Mouse (Mus musculus): ENCODE measurements around the gene AC141477.1. TPM values are rescaled to one million over a fixed set of nuclear protein-coding genes. Genes with fewer than 3 reads are reported as not detected.

AC141477.1 gene
- 10 to 100 TPM; 19.6 to 29.2 TPM for total RNA-seq (2023)

DNA sequence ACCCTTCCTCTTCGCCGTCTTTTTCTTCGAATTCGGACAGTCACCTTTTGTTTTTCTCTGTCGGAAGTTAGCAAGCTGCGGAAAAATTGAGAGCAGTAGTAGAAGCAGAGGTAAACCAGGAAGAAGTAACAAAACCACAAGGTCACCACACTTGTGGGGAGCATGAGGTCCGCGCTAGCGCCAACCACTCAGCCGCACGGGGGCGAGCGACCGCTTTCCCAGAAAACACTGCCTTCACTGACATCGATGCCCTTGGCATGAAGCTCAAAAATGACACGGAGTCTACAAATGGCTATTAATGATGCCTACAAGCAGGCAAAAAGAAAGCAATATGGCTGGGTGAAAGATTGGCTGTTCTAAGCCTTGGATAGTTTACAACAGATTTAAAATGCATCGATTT, at the start of gene AC141477.1:
AC141477.1 (minus strand) TSS at position 164 of the 400 bp plus-strand sequence.

GRCm38 (mm10) chr10:76468203-76469162, 28.2 kb upstream of the AC141477.1 start, which contains the start of the genes Mcm3ap and Ybey:
Mcm3ap (plus strand) TSS chr10:76468927.
Ybey (minus strand) TSS chr10:76469114.

DNA sequence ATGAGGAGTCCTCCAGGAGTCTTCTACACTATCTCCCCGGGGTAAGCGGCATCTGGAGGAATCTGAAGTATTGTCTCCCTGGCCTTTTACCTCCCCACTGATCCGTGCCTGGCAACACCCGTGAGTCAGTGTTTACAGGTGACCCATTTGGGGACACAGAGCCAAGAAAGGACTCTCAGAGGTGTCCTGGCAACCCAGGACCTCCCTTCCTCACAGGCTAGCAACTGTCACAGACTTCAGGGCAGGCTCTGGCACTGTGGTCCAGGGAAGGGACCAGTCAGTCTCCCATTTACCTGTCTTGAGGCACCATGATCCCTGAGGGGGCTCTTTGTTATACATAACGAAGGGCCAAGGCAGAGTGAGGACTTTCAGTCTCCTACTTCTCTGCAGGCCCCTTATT, 8.6 kb upstream of the AC141477.1 start, which contains the start of gene 2610028H24Rik:
2610028H24Rik (plus strand) TSS at position 231 of the 400 bp plus-strand sequence.

GRCm38 (mm10) chr10:76442178-76443088, 2.2 kb upstream of the AC141477.1 start, which contains the start of gene Pcnt:
Pcnt (minus strand) TSS chr10:76442786.

Other genes with a start within 250 kb of the AC141477.1 start
- gene Prmt2, start 202.6 kb downstream of the AC141477.1 start, total RNA-seq (2023): 10 to 100 TPM; 12.0 to 13.2 TPM
- gene S100b, start 186.6 kb downstream of the AC141477.1 start, total RNA-seq (2023): not detected
- gene Dip2a, start 95.2 kb downstream of the AC141477.1 start, total RNA-seq (2023): 1 to 10 TPM; 4.7 to 5.5 TPM
- 10 to 100 TPM; 68.2 to 73.3 TPM for gene Pcnt, start 2.3 kb upstream of the AC141477.1 start, total RNA-seq (2023)
- gene 2610028H24Rik, start 8.6 kb upstream of the AC141477.1 start, total RNA-seq (2023): not detected
- 10 to 100 TPM; 66.1 to 75.6 TPM for gene Mcm3ap, start 28.5 kb upstream of the AC141477.1 start, total RNA-seq (2023)
- gene Ybey, start 28.7 kb upstream of the AC141477.1 start, total RNA-seq (2023): 1 to 10 TPM; 1.5 to 1.9 TPM
- 10 to 100 TPM; 33.6 to 41.8 TPM for gene Lss, start 91.1 kb upstream of the AC141477.1 start, total RNA-seq (2023)
- gene Spatc1l, start 121.8 kb upstream of the AC141477.1 start, total RNA-seq (2023): 1 to 10 TPM in 1 of 2 experiments, not detected in 1; 1.3 TPM
- not detected for gene Ftcd, start 135.2 kb upstream of the AC141477.1 start, total RNA-seq (2023)
- not detected for gene Col6a2, start 183.2 kb upstream of the AC141477.1 start, total RNA-seq (2023)

All from T-cell, adult 66 days (primary cell).